Mouse (Mus musculus) layer of hippocampus, adult 9-10 months (tissue): ENCODE data around the gene Vma21-ps.
A peak's percentile ranks its signal among the peaks of the same experiment; 100 is the strongest.
"Not testable (repeated sequence)": the region's sequence is repeated elsewhere in the genome, so short reads cannot be mapped to it uniquely, and the experiment has no call there.

Experiments
- DNase-seq: peaks from one replicate; pipeline ENCODE4 v3.0.0; 2022; ENCODE audit warnings: low spot score

Gene Vma21-ps

DNA sequence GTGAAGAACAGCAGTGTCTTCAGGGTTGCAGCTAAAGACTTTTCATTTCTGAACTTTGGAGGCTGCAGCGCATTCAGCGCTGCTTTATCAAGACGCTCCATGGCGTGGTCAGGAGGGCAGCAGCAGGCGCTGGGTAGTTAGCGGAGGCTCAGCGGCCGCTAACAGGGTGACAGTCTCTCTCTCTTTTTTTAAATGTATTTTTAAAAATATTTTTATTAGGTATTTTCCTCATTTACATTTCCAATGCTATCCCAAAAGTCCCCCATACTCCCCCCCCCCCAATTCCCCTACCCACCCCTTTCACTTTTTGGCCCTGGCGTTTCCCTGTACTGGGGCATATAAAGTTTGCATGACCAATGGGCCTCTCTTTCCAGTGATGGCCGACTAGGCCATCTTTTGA is at the start of gene Vma21-ps:
Vma21-ps (minus strand) TSS at position 101 of the 400 bp plus-strand sequence.
- not testable (repeated sequence) for DNase-seq

DNA sequence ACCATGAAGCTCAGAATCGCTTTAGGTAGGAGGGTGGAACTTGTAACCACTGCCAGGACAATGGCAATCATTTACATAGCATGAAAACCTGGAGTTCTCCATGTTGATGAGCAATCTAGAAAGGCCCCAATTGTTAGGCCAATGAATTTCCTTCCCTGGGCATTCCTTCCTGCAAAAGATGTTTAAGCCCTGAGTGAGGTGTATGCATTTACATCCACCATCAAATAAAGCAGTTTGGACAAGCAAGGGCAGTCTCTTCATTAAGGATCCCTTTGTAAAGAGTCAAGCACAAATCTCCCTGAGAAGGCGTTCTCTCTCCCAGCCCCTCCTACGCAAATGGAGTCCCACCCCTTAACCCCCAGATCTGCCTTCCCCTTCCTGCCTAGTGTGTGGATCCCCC is 46.0 kb upstream of the Vma21-ps start:
- no peak for DNase-seq

DNA sequence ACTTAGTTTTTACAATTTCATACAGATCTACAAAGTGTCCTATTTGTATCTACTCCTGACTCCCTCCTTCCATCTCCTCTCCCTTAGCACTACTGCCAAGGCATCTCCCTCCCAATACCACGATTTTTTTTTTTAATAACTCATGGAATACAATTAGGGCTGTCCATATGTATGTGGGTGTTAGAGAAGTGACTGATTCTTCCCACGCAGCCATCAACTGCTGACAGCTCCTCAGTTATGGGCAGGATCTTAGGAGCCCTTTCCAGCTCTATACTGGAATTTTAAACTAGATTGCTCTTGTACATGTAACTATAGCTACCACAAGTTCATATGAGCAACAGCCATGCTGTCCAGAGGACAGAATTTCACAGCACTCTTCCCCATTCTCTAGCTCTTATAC is 33.6 kb upstream of the Vma21-ps start:
- no peak for DNase-seq

DNA sequence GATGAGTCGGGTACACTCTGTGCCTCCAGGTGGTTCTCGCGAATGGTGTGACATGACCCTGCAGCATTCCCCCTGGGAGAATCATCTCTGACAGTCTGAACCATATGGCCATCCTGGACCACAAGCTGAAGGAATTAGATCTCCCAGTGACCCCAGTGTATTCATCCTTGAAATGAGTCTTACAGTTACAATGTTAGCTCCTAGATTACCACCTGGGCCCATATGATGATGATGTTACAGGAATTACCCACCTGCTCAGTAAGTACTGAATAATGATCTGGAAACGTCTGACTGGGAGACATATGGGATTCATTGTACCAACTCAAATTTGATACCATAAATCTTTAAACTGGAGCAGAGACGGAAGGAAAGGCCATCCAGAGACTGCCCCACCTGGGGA is 29.4 kb upstream of the Vma21-ps start:
- no peak for DNase-seq

DNA sequence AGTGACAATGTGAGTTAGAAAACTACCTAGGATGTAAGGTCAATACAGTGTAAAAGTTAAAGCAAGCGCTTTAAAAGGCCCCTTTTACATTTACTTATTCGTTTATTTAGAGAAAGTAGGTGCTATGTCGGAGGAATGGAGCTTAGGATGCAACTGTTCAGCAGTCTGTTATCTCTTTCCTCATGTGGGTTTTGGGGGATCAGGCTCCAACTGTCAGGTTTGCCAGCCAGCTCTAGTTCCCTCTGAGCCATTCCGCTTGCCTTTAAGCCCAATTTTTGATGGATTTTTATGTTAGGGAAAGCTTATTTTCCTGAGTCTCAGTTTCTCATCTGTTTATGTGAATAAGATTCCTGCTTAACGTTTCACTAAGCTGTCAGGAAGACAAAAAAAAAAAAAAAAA is 22.3 kb upstream of the Vma21-ps start:
- DNase-seq, result no peak

DNA sequence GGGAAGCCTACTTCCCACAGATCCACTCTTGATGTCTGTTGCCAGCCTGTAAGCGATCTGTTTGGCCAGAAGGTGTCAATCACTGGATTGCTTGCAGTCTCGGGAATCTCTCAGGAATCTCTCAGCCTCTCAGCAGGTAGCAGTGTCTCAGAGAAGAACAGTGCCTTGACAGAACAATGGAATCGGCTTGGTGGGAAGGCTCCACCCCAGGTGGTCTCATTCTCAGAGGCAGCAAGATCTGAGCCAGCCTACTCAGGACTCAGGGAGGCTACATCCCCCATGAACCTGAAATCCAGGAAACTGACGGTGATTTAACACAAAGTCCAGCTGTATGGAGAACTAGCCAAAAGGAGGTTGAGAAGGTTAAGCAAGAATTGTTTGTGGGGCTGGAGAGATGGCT is 20.5 kb upstream of the Vma21-ps start:
- no peak for DNase-seq

DNA sequence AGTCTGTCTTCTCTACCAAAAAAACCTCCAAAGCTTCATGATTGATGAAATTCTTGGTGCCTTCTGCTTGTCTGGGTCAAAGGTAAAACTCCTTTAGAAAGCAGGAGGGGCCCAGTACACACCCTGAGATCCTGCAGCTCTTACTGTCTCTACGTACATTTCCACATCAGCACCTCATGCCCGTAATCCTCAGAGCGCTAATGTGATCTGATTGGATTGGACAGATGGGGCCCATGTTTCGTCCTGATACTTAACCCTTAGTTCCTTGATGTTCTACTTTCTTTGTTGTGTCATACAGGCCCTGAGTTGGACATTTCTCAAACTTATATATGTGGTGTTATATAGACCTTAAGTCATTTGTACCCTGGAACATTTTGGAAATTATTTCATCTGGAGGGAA is 9.6 kb downstream of the Vma21-ps start:
- no peak for DNase-seq

DNA sequence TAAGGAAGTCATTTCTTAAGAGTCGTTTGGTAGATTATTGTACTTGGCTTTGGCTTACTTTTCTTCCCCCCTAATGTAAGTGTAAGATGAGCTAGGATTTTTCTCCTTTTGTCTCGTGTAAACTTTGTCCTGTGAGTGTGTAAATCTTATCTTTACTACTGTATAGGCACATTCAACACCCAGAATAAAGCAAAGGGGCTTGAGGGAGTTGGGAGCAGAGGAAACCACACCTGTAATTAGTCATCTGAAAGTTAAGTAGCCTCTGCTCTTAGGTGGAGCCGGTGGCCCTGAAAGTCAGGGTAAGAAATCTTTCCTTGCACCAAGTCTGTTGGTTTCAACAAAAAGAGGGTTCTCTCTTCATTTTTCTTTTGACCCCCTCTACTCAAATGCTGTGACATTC is 23.6 kb downstream of the Vma21-ps start:
- no peak for DNase-seq

DNA sequence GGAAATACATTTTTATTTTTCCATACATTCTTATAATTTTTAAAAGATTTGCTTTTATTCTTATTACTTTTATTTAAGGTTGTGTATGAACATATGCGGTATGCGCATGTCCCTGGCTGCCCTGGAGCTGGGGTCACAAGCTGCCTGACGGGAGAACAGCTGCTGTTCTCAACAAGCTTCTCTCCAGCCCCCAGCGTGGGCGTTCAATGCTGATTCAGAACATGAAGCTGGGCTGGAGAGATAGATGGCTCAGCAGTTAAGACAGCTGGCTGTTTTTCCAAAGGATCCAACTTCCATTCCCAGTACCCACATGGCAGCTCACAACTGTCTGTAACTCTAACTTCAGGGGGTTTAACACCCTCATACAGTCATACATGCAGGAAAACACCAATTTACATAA is 35.7 kb downstream of the Vma21-ps start:
- peak; percentile 37 for DNase-seq

DNA sequence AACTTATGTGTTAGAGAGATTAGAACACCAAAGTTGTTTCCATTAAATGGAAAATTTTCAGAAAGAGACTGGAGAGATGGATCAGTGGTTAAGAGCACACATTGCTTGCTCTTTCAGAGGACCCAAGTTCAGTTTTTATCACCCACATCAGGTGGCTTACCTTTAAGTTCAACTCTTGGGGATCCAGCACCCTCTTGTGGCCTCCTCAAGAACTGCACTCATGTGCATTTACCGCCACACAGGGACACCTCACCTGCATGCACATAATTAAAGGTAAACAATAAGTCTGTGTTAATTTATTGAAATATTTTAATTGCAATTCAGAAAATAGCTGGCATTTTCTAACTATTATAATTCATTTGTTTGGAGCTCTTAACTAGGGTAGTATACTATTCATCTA is 37.3 kb downstream of the Vma21-ps start:
- no peak for DNase-seq
